Mouse (Mus musculus) heart, embryonic 12.5 days (tissue): ENCODE data around the gene Borcs6. TPM values are rescaled to one million over a fixed set of nuclear protein-coding genes. Genes with fewer than 3 reads are reported as not detected.
A peak's percentile ranks its signal among the peaks of the same experiment; 100 is the strongest.

Experiments
- ATAC-seq: fragments of 200-750 bp; cut with Nextera tagmentation; 2 replicates; pipeline ENCODE4 v1.8.0; 2017; ENCODE audit warnings: moderate TSS enrichment, moderate library complexity; ENCODE audit not compliant: insufficient number of reproducible peaks, low FRiP score
- H3K27ac ChIP-seq: fragments of 300-500 bp; sonication (generic); 2 replicates; pipeline ENCODE4 v1.5.1; 2016; ENCODE audit warnings: mild to moderate bottlenecking, moderate library complexity; ENCODE audit not compliant: poor library complexity, severe bottlenecking
- H3K27me3 ChIP-seq: fragments of 300-500 bp; sonication (generic); replicated peaks from 2 replicates; pipeline ENCODE4 v1.6.1; 2016; ENCODE audit warnings: mild to moderate bottlenecking, moderate library complexity
- H3K36me3 ChIP-seq: fragments of 300-500 bp; sonication (generic); 2 replicates; pipeline ENCODE4 v1.6.1; 2016; ENCODE audit warnings: mild to moderate bottlenecking, moderate library complexity
- H3K4me1 ChIP-seq: fragments of 300-500 bp; sonication (generic); replicated peaks from 2 replicates; pipeline ENCODE4 v1.6.1; 2016; ENCODE audit warnings: mild to moderate bottlenecking
- H3K4me2 ChIP-seq: fragments of 300-500 bp; sonication (generic); 2 replicates; pipeline ENCODE4 v1.6.1; 2016; ENCODE audit warnings: mild to moderate bottlenecking, moderate library complexity
- H3K4me3 ChIP-seq: fragments of 300-500 bp; sonication (generic); 2 replicates; pipeline ENCODE4 v1.5.1; 2016; ENCODE audit warnings: mild to moderate bottlenecking
- H3K9ac ChIP-seq: fragments of 300-500 bp; sonication (generic); 2 replicates; pipeline ENCODE4 v1.6.1; 2016; ENCODE audit warnings: mild to moderate bottlenecking, moderate library complexity
- H3K9me3 ChIP-seq: fragments of 300-500 bp; sonication (generic); replicated peaks from 2 replicates; pipeline ENCODE4 v1.6.1; 2016; ENCODE audit warnings: mild to moderate bottlenecking, moderate library complexity
- WGBS: fragments of 180-500 bp; shearing (Covaris S2); methylation state at CpG from one replicate; pipeline ENCODE4 v1.1.7; 2016; 5-methylcytosine and 5-hydroxymethylcytosine counted together
- polyA plus RNA-seq: library from polyadenylated mRNA; unstranded; fragments of >200 nt; fragmentation: Nextera tagmentation; extraction: Ambion mirVana; gene quantifications from 2 replicates; pipeline ENCODE4 v1.2.1, GENCODE M21; 2016

The Borcs6 gene
- polyA plus RNA-seq, 1 experiment from 2014 or later = 10.7 TPM

DNA sequence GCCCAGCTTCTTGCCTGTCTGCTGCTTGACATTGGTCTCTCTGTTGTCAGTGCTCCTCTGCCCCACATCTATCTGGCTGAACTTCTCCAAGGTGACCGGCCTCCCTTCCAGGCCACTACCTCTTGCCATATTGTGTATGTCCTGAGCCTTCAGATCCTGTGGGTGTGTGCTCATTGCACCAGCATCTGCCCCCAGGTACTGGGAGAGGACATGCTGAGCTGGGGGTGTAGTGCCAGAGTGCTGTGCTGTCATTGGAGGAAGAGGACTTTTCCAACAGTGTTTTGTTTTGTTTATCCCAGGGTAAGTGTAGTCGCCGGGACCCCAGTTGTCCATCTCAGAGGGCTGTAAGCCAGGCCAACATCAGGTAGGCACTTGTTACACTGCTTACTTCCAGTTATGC, 24.9 kb upstream of the Borcs6 start:
- Histone ChIP-seq H3K36me3 (peaks cover 67% of the 10 kb centered on the region), H3K9me3 (no peaks in the 10 kb centered on the region), H3K27me3 (no peaks in the 10 kb centered on the region), H3K9ac (no peak overlapping the region), H3K27ac (no peak overlapping the region), H3K4me1 (peaks cover 27% of the 10 kb centered on the region), H3K4me2 (no peak overlapping the region), H3K4me3 (no peak overlapping the region)
- ATAC-seq = no peak
- WGBS = 91% methylated on average over 3 of the region's 3 CpGs

DNA sequence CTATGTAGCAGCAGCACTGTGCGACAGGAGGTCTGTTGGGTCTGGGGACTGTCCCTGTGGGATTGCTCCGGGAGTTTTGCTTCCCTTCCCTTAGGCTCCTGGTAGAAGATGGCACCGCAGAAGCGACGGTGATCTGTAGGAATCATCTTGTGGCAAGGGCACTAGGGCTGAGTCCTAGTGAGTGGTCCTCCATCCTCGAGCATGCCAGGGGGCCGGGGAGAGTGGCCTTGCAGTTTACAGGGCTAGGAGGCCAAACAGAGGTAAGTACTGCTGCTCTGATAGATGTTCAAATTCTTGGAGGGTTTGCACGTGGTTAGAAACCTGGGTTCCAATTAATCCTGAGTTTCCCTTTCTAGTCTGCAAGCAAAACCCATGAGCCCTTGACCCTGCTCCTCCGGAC, 24.1 kb upstream of the Borcs6 start:
- peaks cover 27% of the 10 kb centered on the region for H3K4me1 ChIP-seq
- no peak overlapping the region for H3K9ac ChIP-seq
- H3K27ac ChIP-seq = no peak overlapping the region
- peaks cover 58% of the 10 kb centered on the region for H3K36me3 ChIP-seq
- ATAC-seq = no peak
- no peaks in the 10 kb centered on the region for H3K27me3 ChIP-seq
- no peaks in the 10 kb centered on the region for H3K9me3 ChIP-seq
- WGBS = 84% methylated on average over 9 of the region's 9 CpGs
- H3K4me2 ChIP-seq = peak overlapping the region; percentile 68; the same call in 1 of the 2 replicates
- H3K4me3 ChIP-seq = peak overlapping the region; percentile 10; the same call in 1 of the 2 replicates

GRCm38 (mm10) chr11:69035849-69036248, 23.7 kb upstream of the Borcs6 start:
- H3K27me3 ChIP-seq = no peaks in the 10 kb centered on the region
- peak overlapping the region; percentile 30; the same call in 1 of the 2 replicates for H3K27ac ChIP-seq
- peak overlapping the region; percentile 10; the same call in 1 of the 2 replicates for H3K4me3 ChIP-seq
- peaks cover 54% of the 10 kb centered on the region for H3K36me3 ChIP-seq
- peak overlapping the region; percentile 68 for H3K4me2 ChIP-seq
- ATAC-seq = 0 out of 2 replicates have a peak, but pooled peaks have one; percentile 15
- WGBS = 6% methylated on average over 8 of the region's 8 CpGs
- H3K9me3 ChIP-seq = no peaks in the 10 kb centered on the region
- peaks cover 27% of the 10 kb centered on the region for H3K4me1 ChIP-seq
- H3K9ac ChIP-seq = no peak overlapping the region

GRCm38 (mm10) chr11:69036486-69037230, 22.9 kb upstream of the Borcs6 start:
- 10% methylated on average over 20 of the region's 20 CpGs for WGBS
- H3K9me3 ChIP-seq = no peaks in the 10 kb centered on the region
- peak overlapping the region; percentile 68 for H3K4me2 ChIP-seq
- H3K27me3 ChIP-seq = no peaks in the 10 kb centered on the region
- peak overlapping the region; percentile 61 for H3K4me3 ChIP-seq
- H3K36me3 ChIP-seq = peaks cover 46% of the 10 kb centered on the region
- H3K4me1 ChIP-seq = peaks cover 27% of the 10 kb centered on the region
- peak overlapping the region; percentile 70 for H3K9ac ChIP-seq
- ATAC-seq = 0 out of 2 replicates have a peak, but pooled peaks have one; percentile 27
- H3K27ac ChIP-seq = peak overlapping the region; percentile 58

DNA sequence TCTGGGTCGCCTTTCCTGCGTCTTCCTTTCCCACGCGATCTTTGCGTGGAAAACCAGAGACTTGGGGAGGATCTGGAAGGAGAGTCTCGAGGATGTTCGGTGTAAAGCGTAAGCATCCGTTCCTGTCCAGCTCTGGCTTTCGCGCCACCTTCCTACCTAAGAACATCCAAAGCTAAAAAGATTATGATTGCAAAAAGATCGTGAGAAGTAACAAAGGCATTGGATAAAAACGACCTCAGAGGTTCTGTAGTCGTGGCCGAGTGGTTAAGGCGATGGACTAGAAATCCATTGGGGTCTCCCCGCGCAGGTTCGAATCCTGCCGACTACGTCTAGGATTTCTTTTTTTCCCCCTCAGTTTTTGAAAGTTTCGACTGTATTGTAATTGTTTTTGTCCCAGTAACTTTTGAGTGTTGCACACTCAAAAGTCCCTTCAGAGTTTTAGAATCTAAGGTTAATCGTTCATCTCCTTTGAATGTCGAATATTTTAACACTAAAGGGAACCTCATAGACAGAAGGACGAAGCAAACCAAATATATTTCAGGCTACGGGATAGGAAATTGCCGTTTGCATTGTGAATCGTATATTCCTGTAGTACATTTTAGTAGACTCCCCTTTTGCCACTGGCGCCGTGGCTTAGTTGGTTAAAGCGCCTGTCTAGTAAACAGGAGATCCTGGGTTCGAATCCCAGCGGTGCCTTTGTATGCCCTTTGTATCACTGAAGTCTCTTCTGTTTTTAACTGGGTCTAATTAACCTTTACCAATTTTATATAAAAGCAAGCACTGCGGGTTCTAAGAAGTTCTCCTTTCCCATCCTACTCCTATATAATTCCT, 22.1 kb upstream of the Borcs6 start:
- peak; percentile 46 for ATAC-seq
- Histone ChIP-seq H3K4me1 (peaks cover 27% of the 10 kb centered on the region), H3K9me3 (no peaks in the 10 kb centered on the region), H3K27ac (peak overlapping the region; percentile 58; the same call in 1 of the 2 replicates), H3K9ac (peak overlapping the region; percentile 70), H3K27me3 (no peaks in the 10 kb centered on the region), H3K4me2 (peak overlapping the region; percentile 68), H3K36me3 (peaks cover 40% of the 10 kb centered on the region), H3K4me3 (peak overlapping the region; percentile 61)
- WGBS = 1% methylated on average over 34 of the region's 34 CpGs

DNA sequence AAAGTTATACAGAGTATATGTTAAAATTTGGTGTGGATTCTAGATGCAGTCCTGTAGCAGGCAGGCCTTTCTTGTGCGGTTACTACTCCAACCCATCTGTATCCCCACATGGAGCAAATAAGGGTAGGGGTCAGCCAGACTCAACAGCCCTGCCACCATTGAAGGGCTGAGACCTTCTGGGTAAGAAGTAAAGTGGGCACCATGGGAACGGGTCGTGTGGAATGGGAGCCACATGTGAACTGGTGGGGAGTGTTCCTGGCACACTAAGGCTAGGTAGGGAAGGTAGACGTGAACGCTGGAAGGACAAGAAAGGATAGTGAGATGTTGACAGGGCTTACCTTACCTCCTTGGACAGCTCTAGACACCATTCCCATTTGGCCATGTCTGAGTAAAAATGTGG, 21.3 kb upstream of the Borcs6 start:
- Histone ChIP-seq H3K4me1 (peaks cover 27% of the 10 kb centered on the region), H3K9ac (no peak overlapping the region), H3K4me2 (no peak overlapping the region), H3K9me3 (no peaks in the 10 kb centered on the region), H3K36me3 (peaks cover 32% of the 10 kb centered on the region), H3K27ac (no peak overlapping the region), H3K4me3 (no peak overlapping the region), H3K27me3 (no peaks in the 10 kb centered on the region)
- 76% methylated on average over 5 of the region's 5 CpGs for WGBS
- no peak for ATAC-seq

DNA sequence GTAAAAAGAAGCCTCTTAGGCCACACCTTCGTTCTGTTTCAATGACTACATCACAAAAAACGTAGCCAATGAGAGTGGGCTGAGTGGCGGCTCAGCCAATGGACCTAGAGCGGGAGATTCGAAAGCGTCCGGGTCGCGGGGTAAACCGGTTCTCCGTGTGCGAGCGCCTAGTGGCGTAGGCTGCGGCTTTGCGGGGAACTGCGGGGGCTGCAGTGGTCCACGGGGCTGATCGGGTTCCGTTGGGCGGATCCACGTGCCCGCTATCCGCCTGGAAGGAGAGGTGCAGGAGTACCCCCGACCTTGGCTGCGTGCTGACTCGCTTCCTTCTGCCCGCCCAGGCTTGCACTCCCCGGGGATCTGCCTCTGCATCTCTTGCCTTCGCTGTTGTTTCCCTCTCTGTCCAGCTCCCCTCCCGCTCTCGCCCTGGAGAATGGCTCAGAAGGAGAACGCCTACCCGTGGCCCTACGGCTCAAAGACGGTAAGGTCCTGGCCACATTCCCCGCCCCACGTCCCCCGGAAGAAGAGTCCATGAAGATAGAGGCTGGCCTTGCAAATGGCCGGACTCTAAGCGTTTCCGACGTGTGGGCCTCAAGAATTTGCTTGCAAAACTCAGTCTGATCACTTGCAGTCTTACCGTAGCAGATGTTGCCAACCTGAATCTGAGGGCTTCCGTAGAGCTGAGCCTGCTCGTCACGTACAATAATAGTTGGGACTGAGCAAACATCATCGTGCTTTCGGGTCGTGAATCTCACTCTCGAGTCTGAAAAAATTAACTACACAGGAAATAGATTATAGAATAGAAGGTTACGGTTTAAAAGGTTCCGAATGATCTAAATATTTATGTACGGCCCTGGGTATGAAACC, 13.8 kb upstream of the Borcs6 start, which contains the start of gene Aurkb:
Aurkb (plus strand) TSS at position 117 of the 864 bp plus-strand sequence.
- ATAC-seq = peak; percentile 81
- Histone ChIP-seq H3K9me3 (no peaks in the 10 kb centered on the region), H3K27me3 (no peaks in the 10 kb centered on the region), H3K4me1 (peaks cover 28% of the 10 kb centered on the region), H3K36me3 (peaks cover 29% of the 10 kb centered on the region), H3K9ac (peak within 1 kb of the TSS; percentile 77), H3K4me3 (peak within 1 kb of the TSS; percentile 85), H3K4me2 (peak within 1 kb of the TSS; percentile 81), H3K27ac (peak within 1 kb of the TSS; percentile 89)
- WGBS = under 1% methylated on average over 54 of the region's 54 CpGs

- Histone ChIP-seq H3K9ac (peak overlapping the region; percentile 77), H3K27ac (peak overlapping the region; percentile 89), H3K4me1 (peaks cover 28% of the 10 kb centered on the region), H3K4me2 (peak overlapping the region; percentile 81), H3K27me3 (no peaks in the 10 kb centered on the region), H3K4me3 (peak overlapping the region; percentile 85), H3K36me3 (peaks cover 34% of the 10 kb centered on the region), H3K9me3 (no peaks in the 10 kb centered on the region)
- WGBS = 9% methylated on average over 9 of the region's 9 CpGs
- no peak for ATAC-seq
Observed at GRCm38 (mm10) chr11:69046395-69046774, 13.1 kb upstream of the Borcs6 start.

DNA sequence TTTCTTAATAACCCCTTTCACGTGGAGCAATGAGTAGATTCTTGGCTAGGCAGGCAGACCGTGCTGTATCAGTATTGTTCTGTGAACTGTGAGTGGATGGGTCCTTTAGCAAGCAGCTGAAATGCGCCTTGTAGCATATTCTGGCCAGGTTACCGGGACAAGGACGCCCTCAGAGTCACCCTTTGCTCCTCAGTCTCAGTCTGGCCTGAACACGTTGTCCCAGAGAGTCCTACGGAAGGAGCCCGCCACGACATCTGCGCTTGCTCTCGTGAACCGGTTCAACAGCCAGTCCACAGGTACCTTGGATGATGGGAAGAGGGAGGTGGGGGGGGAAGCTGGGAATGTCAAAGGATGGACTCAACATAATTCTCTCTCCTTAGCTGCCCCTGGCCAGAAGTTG, 11.9 kb upstream of the Borcs6 start:
- H3K27ac ChIP-seq = no peak overlapping the region
- H3K27me3 ChIP-seq = no peaks in the 10 kb centered on the region
- no peaks in the 10 kb centered on the region for H3K9me3 ChIP-seq
- peaks cover 39% of the 10 kb centered on the region for H3K36me3 ChIP-seq
- H3K4me2 ChIP-seq = peak overlapping the region; percentile 81
- H3K4me3 ChIP-seq = peak overlapping the region; percentile 85; the same call in 1 of the 2 replicates
- ATAC-seq = no peak
- H3K9ac ChIP-seq = 0 out of 2 replicates have a peak overlapping the region, but pooled peaks have one; percentile 28
- 88% methylated on average over 12 of the region's 12 CpGs for WGBS
- peaks cover 28% of the 10 kb centered on the region for H3K4me1 ChIP-seq

DNA sequence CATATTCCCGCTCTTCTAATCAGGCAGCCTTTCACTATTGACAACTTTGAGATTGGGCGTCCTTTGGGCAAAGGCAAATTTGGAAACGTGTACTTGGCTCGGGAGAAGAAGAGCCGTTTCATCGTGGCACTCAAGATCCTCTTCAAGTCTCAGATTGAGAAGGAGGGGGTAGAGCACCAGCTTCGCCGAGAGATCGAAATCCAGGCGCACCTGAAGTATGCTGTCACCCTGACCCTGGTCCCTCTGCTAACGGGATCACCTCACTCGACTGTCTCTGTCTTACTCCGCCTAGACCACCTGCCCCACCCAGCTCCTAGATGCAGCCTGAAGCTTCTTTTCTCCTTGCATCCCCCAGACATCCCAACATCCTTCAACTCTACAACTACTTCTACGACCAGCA, 11.4 kb upstream of the Borcs6 start:
- peaks cover 28% of the 10 kb centered on the region for H3K4me1 ChIP-seq
- ATAC-seq = no peak
- no peaks in the 10 kb centered on the region for H3K27me3 ChIP-seq
- 88% methylated on average over 14 of the region's 14 CpGs for WGBS
- H3K27ac ChIP-seq = no peak overlapping the region
- no peaks in the 10 kb centered on the region for H3K9me3 ChIP-seq
- peaks cover 39% of the 10 kb centered on the region for H3K36me3 ChIP-seq
- H3K4me3 ChIP-seq = no peak overlapping the region
- H3K9ac ChIP-seq = no peak overlapping the region
- H3K4me2 ChIP-seq = no peak overlapping the region
